Mouse (Mus musculus) kidney, embryonic 15.5 days (tissue): ENCODE results near the gene Paip2b. TPM values are rescaled to one million over a fixed set of nuclear protein-coding genes. Genes with fewer than 3 reads are reported as not detected.

ENCODE experiments used
- ATAC-seq: fragments of 200-750 bp; cut with Nextera tagmentation; replicated peaks from 2 replicates; pipeline ENCODE4 v1.8.0; 2017; ENCODE audit warnings: moderate TSS enrichment; ENCODE audit not compliant: low FRiP score
- H3K27ac ChIP-seq: fragments of 300-500 bp; sonication (generic); 2 replicates; pipeline ENCODE4 v1.5.1; 2015; ENCODE audit warnings: mild to moderate bottlenecking, inconsistent platforms
- H3K27me3 ChIP-seq: fragments of 300-500 bp; sonication (generic); 2 replicates; pipeline ENCODE4 v1.6.1; 2015; ENCODE audit warnings: inconsistent platforms
- H3K36me3 ChIP-seq: fragments of 300-500 bp; sonication (generic); 2 replicates; pipeline ENCODE4 v1.6.1; 2015; ENCODE audit warnings: inconsistent platforms
- H3K4me1 ChIP-seq: fragments of 300-500 bp; sonication (generic); 2 replicates; pipeline ENCODE4 v1.6.1; 2015; ENCODE audit warnings: inconsistent platforms
- H3K4me2 ChIP-seq: fragments of 300-500 bp; sonication (generic); 2 replicates; pipeline ENCODE4 v1.6.1; 2015; ENCODE audit warnings: moderate library complexity, mild to moderate bottlenecking, inconsistent platforms
- H3K4me3 ChIP-seq: fragments of 300-500 bp; sonication (generic); replicated peaks from 2 replicates; pipeline ENCODE4 v1.5.1; 2015; ENCODE audit warnings: mild to moderate bottlenecking, inconsistent platforms
- H3K9ac ChIP-seq: fragments of 300-500 bp; sonication (generic); 2 replicates; pipeline ENCODE4 v1.6.1; 2015; ENCODE audit warnings: mild to moderate bottlenecking, inconsistent platforms
- H3K9me3 ChIP-seq: fragments of 300-500 bp; sonication (generic); replicated peaks from 2 replicates; pipeline ENCODE4 v1.6.1; 2016; ENCODE audit warnings: inconsistent platforms
- WGBS: fragments of 180-500 bp; shearing (Covaris S2); methylation state at CpG from one replicate; pipeline ENCODE4 v1.1.7; 2015; ENCODE audit warnings: mixed read lengths; 5-methylcytosine and 5-hydroxymethylcytosine counted together
- polyA plus RNA-seq: library from polyadenylated mRNA; unstranded; fragments of >200 nt; fragmentation: Nextera tagmentation; extraction: Ambion mirVana; gene quantifications from 2 replicates; pipeline ENCODE4 v1.2.1, GENCODE M21; 2015

Gene Paip2b
- polyA plus RNA-seq: 16.8 and 25.7 TPM in 2 replicates

GRCm38 (mm10) chr6:83831606-83832123 is at the start of gene Paip2b:
Gene Paip2b (minus strand): TSS chr6:83831741.
- Histone ChIP-seq H3K27ac (peak within 1 kb of the TSS; percentile 92), H3K4me3 (peak within 1 kb of the TSS; percentile 81), H3K9ac (peak within 1 kb of the TSS; percentile 87), H3K4me2 (peak within 1 kb of the TSS; percentile 81), H3K9me3 (no peaks in the 10 kb centered on the region), H3K27me3 (no peaks in the 10 kb centered on the region), H3K36me3 (peaks cover 18% of the 10 kb centered on the region), H3K4me1 (peaks cover 16% of the 10 kb centered on the region)
- WGBS: under 1% methylated on average over 37 of the region's 37 CpGs
- peak; percentile 99 for ATAC-seq

DNA sequence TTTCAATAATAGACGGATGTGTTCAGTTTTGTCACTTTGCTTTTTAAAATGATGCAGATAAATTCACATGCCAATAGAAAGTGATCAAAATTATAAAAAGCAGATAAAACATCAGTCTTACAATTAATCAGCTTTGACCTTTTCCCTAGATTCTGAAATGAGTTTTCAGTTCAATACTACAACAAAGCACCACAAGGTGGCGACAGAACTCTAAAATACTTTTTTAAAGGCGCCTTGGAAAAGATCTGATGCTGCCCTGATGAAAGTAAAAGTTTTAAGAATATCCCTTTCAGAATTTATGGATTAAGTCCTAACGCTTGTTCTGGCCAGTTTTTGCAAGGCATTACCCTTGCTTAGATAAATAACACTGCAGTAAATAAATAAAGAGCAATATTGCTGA is 48.3 kb upstream of the Paip2b start:
- no peak overlapping the region for H3K4me2 ChIP-seq
- no peak for ATAC-seq
- H3K27ac ChIP-seq: no peak overlapping the region
- H3K4me1 ChIP-seq: no peaks in the 10 kb centered on the region
- H3K4me3 ChIP-seq: no peak overlapping the region
- H3K9me3 ChIP-seq: no peaks in the 10 kb centered on the region
- WGBS: 3% methylated on average over 4 of the region's 4 CpGs
- no peaks in the 10 kb centered on the region for H3K27me3 ChIP-seq
- H3K36me3 ChIP-seq: no peaks in the 10 kb centered on the region
- H3K9ac ChIP-seq: no peak overlapping the region

DNA sequence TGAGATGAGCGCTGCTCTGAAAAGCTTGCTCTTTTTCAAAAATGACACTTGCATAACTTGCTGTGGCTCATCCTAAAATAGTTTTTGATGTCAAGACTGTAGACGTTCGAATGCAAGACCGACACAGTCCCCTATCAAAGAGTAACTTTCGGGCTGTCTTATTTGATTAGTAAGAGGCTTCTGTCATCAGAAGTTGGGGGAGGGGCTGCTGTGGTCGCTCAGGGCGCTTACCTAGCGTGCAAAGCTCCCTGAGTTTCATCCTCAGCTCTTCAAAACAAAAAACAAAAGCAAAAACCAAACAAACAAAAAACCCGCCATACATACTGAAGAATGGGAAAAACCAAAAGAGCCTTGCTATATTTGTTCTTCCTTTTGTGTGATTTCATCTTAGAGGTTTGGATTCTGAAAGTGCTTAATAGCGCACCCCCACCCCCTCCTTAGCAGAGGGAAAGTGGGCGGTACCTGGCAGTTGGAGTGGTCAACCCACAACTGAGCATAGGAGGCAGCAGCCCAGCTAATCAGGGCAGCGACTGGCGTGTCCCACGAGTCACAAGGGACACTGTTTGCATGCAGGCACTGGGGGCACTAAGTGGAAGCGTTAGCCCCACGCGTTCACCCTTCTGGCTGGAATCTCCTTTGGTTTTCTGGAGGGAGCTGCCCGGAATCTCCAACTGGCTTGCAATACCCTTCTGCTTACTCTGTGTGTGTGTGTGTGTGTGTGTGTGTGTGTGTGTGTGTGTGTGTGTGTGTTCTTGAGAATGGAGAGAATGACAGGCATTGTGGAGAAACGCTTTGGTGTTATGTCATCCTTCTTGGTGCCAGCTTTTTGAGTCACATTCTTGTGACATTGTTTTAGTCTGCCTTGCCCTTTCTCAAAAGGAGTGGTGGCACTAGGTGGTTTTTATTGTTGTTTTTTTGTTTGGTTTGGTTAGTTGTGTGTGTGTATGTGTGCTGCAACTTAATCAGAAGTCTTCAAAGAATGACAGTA is 36.4 kb upstream of the Paip2b start:
- peak overlapping the region; percentile 77 for H3K4me3 ChIP-seq
- H3K4me1 ChIP-seq: peaks cover 15% of the 10 kb centered on the region
- H3K27ac ChIP-seq: no peak overlapping the region
- H3K27me3 ChIP-seq: no peaks in the 10 kb centered on the region
- ATAC-seq: 0 out of 2 replicates have a peak, but pooled peaks have one; percentile 38
- H3K9ac ChIP-seq: peak overlapping the region; percentile 55
- H3K9me3 ChIP-seq: no peaks in the 10 kb centered on the region
- peak overlapping the region; percentile 100 for H3K4me2 ChIP-seq
- H3K36me3 ChIP-seq: no peaks in the 10 kb centered on the region
- WGBS: 4% methylated on average over 19 of the region's 19 CpGs

- Histone ChIP-seq H3K9ac (peak within 1 kb of the TSS; percentile 55), H3K4me1 (peaks cover 15% of the 10 kb centered on the region), H3K27ac (peak within 1 kb of the TSS; percentile 54; the same call in 1 of the 2 replicates), H3K9me3 (no peaks in the 10 kb centered on the region), H3K36me3 (no peaks in the 10 kb centered on the region), H3K4me2 (peak within 1 kb of the TSS; percentile 100), H3K27me3 (no peaks in the 10 kb centered on the region), H3K4me3 (peak within 1 kb of the TSS; percentile 77)
- ATAC-seq: peak; percentile 98
- WGBS: under 1% methylated on average over 50 of the region's 50 CpGs
These were observed 35.5 kb upstream of the Paip2b start, which contains the start of gene Zfp638 for GRCm38 (mm10) chr6:83866954-83867597. Gene Zfp638 (plus strand): TSS chr6:83867109.

- peak overlapping the region; percentile 100 for H3K4me2 ChIP-seq
- peak overlapping the region; percentile 77; the same call in 1 of the 2 replicates for H3K4me3 ChIP-seq
- no peak overlapping the region for H3K9ac ChIP-seq
- 27% methylated on average over 4 of the region's 4 CpGs for WGBS
- H3K27me3 ChIP-seq: no peaks in the 10 kb centered on the region
- H3K4me1 ChIP-seq: peaks cover 15% of the 10 kb centered on the region
- H3K27ac ChIP-seq: no peak overlapping the region
- no peaks in the 10 kb centered on the region for H3K36me3 ChIP-seq
- no peaks in the 10 kb centered on the region for H3K9me3 ChIP-seq
- peak; percentile 47; the same call in 1 of the 2 replicates for ATAC-seq
These were observed 34.9 kb upstream of the Paip2b start for GRCm38 (mm10) chr6:83866423-83866822.

DNA sequence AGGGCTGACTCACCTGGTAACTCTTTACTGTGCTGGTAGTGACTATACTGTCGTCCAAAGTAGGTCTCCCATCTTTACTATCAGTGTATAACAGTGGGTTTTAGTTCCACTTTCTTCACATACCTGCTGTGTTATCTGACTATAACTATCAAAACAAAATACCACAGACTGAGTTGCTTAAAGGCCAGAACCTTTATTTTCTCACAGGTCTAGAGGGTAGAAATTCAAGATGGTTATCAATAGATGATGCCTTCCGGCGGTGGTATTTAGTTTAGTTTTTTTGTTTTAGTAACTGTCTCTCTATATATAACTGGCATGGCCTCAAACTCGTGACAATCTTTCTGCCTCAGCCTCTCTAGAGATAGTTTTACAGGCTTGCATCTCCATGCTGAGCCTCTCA is 32.0 kb upstream of the Paip2b start:
- no peak for ATAC-seq
- WGBS: 73% methylated on average over 4 of the region's 4 CpGs

GRCm38 (mm10) chr6:83860033-83860432 is 28.5 kb upstream of the Paip2b start:
- H3K9ac ChIP-seq: no peak overlapping the region
- no peaks in the 10 kb centered on the region for H3K36me3 ChIP-seq
- no peak overlapping the region for H3K27ac ChIP-seq
- no peak overlapping the region for H3K4me2 ChIP-seq
- H3K27me3 ChIP-seq: no peaks in the 10 kb centered on the region
- WGBS: 70% methylated on average over 9 of the region's 9 CpGs
- no peak overlapping the region for H3K4me3 ChIP-seq
- ATAC-seq: no peak
- no peaks in the 10 kb centered on the region for H3K9me3 ChIP-seq
- no peaks in the 10 kb centered on the region for H3K4me1 ChIP-seq

More for the DNA sequence above, 32.0 kb upstream of the Paip2b start:
- H3K9ac ChIP-seq: no peak overlapping the region
- H3K9me3 ChIP-seq: no peaks in the 10 kb centered on the region
- H3K27me3 ChIP-seq: no peaks in the 10 kb centered on the region
- no peak overlapping the region for H3K27ac ChIP-seq
- no peak overlapping the region for H3K4me2 ChIP-seq
- H3K36me3 ChIP-seq: no peaks in the 10 kb centered on the region
- peaks cover 15% of the 10 kb centered on the region for H3K4me1 ChIP-seq
- H3K4me3 ChIP-seq: no peak overlapping the region

- Histone ChIP-seq H3K36me3 (no peaks in the 10 kb centered on the region), H3K4me3 (no peak overlapping the region), H3K27me3 (no peaks in the 10 kb centered on the region), H3K4me2 (no peak overlapping the region), H3K9me3 (no peaks in the 10 kb centered on the region), H3K4me1 (no peaks in the 10 kb centered on the region), H3K9ac (no peak overlapping the region), H3K27ac (no peak overlapping the region)
- WGBS: 76% methylated on average over 5 of the region's 5 CpGs
- no peak for ATAC-seq
These were observed 25.9 kb upstream of the Paip2b start for GRCm38 (mm10) chr6:83857476-83857875.

DNA sequence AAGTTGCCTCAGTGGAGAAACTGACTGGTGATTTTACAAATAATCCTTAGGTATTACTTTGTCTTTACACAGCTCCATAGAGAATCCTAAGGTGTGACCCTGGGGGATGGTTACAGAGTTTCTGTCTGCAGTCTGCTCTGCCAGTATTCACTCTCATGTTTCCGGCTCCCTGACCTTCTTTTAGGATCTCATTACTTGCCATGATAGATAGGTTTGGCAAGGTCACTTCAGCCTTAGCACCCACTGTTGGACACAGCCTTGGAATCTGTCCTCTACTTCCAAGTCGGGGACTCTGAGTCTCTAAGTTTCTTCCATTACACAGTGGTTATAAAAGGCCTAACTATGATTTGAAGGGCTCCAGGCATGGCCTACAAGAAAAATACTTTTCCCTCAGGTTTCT is 17.9 kb upstream of the Paip2b start:
- WGBS: 63% methylated on average over 2 of the region's 2 CpGs
- no peaks in the 10 kb centered on the region for H3K9me3 ChIP-seq
- H3K4me1 ChIP-seq: no peaks in the 10 kb centered on the region
- H3K9ac ChIP-seq: no peak overlapping the region
- no peak overlapping the region for H3K4me2 ChIP-seq
- no peak for ATAC-seq
- H3K27ac ChIP-seq: no peak overlapping the region
- 0 out of 2 replicates have a peak, but pooled peaks cover 3% of the 10 kb centered on the region for H3K27me3 ChIP-seq
- H3K36me3 ChIP-seq: no peaks in the 10 kb centered on the region
- H3K4me3 ChIP-seq: no peak overlapping the region

- H3K9ac ChIP-seq: no peak overlapping the region
- H3K27me3 ChIP-seq: 0 out of 2 replicates have a peak, but pooled peaks cover 3% of the 10 kb centered on the region
- WGBS: 52% methylated on average over 2 of the region's 2 CpGs
- H3K9me3 ChIP-seq: no peaks in the 10 kb centered on the region
- H3K36me3 ChIP-seq: no peaks in the 10 kb centered on the region
- H3K27ac ChIP-seq: no peak overlapping the region
- no peak for ATAC-seq
- H3K4me1 ChIP-seq: no peaks in the 10 kb centered on the region
- H3K4me3 ChIP-seq: no peak overlapping the region
- no peak overlapping the region for H3K4me2 ChIP-seq
These were observed 14.6 kb upstream of the Paip2b start for GRCm38 (mm10) chr6:83846141-83846540.

- H3K4me2 ChIP-seq: no peak overlapping the region
- H3K9ac ChIP-seq: no peak overlapping the region
- H3K4me1 ChIP-seq: no peaks in the 10 kb centered on the region
- H3K4me3 ChIP-seq: no peak overlapping the region
- H3K36me3 ChIP-seq: no peaks in the 10 kb centered on the region
- no peak overlapping the region for H3K27ac ChIP-seq
- 0 out of 2 replicates have a peak, but pooled peaks cover 3% of the 10 kb centered on the region for H3K27me3 ChIP-seq
- no peak for ATAC-seq
- 94% methylated on average over 10 of the region's 10 CpGs for WGBS
- H3K9me3 ChIP-seq: no peaks in the 10 kb centered on the region
These were observed 13.4 kb upstream of the Paip2b start for GRCm38 (mm10) chr6:83844913-83845312.

GRCm38 (mm10) chr6:83840086-83840485 is 8.5 kb upstream of the Paip2b start:
- no peak overlapping the region for H3K4me3 ChIP-seq
- WGBS: 83% methylated on average over 6 of the region's 6 CpGs
- no peak overlapping the region for H3K9ac ChIP-seq

More at GRCm38 (mm10) chr6:83840086-83840485, 8.5 kb upstream of the Paip2b start:
- Histone ChIP-seq H3K4me1 (no peaks in the 10 kb centered on the region), H3K27ac (no peak overlapping the region), H3K36me3 (no peaks in the 10 kb centered on the region), H3K4me2 (no peak overlapping the region), H3K9me3 (0 out of 2 replicates have a peak, but pooled peaks cover 3% of the 10 kb centered on the region), H3K27me3 (no peaks in the 10 kb centered on the region)
- ATAC-seq: no peak
